Mouse (Mus musculus): ENCODE results near the gene Slc29a3. TPM values are rescaled to one million over a fixed set of nuclear protein-coding genes. Genes with fewer than 3 reads are reported as not detected.

Slc29a3 gene
- polyA plus RNA-seq, 1 experiment from 2014 or later, result 8.0 TPM

DNA sequence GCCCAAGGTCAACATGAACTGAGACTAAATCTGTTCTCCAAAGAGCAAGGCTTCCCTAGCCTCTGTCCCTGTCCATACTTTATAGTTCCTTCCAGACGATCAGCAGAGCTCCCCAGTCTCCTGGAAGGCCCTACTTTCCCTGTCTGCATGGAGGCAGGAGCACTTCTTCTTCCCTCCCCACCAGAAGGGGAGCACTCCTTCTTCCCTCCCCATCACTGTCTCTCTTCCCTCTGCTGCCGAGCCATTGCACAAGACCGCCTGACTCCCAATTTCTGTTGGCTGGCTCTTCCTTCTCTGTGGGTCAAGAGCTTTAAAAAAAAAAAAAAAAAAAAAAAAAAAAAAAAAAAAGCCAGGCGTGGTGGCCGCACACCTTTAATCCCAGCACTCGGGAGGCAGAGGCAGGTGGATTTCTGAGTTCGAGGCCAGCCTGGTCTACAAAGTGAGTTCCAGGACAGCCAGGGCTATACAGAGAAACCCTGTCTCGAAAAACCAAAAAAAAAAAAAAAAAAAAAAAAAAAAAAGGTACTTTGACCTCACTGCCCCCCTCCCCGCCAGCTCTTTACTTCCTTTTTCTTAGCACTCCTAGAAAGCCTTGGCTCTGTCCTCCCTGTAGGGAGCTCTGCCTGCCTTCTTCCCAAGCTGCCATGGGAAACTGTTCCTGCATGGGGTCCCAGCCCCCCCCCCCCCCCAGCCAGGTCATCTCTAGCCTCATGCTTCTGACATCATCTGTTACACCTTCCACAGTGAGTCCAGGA lies 14.5 kb downstream of the Slc29a3 start:
- Histone ChIP-seq H3K36me3 (ENCODE audit: control insufficient read depth, insufficient read depth) (no peaks in the 10 kb centered on the region; the same call in 1 of the 2 replicates), H3K4me1 (ENCODE audit: control insufficient read depth, insufficient read depth, low read length) (peaks cover 6% of the 10 kb centered on the region), H3K9me3 (replicated peaks; ENCODE audit: control insufficient read depth, low read length) (no peaks in the 10 kb centered on the region), H3K4me2 (ENCODE audit: low read depth, low read length) (no peak overlapping the region), H3K9ac (ENCODE audit: low read length) (no peak overlapping the region), H3K4me3 (ENCODE audit: low read length) (no peak overlapping the region), H3K27ac (ENCODE audit: low read length) (no peak overlapping the region), H3K27me3 (ENCODE audit: control insufficient read depth, insufficient read depth, low read length) (no peaks in the 10 kb centered on the region)
- ATAC-seq (replicated peaks; ENCODE audit: extremely low read depth, insufficient read depth, low FRiP score), result no peak
- 73% methylated on average over 7 of the region's 9 CpGs for WGBS

DNA sequence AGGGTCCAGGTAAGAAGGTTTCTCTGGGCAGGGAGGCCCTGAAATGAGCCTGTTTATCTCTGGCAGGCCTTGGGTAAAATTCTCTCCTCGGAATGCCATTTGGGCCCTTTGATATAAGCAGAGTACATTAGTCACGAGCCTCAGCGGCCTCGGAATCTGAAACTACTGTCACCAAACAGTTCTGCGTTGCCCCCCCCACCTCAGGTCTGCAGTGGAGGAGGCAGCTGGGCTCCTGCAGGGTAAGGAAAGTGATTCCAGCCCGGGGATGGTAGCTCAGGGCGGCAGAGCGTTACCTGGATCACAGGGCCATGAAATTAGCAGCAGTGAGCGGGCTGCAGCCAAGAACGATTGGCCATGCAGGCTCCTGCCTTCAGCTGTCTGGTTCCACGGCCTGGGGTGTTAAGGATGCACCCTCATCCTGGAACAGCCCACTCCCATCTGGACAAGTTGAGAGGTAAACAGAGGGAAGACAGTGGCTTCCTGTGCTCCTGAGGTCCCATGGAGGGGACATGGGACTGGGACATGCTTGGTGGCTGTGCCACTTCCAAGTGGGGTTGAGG lies 15.3 kb downstream of the Slc29a3 start:
- 65% methylated on average over 11 of the region's 11 CpGs for WGBS
- no peaks in the 10 kb centered on the region for H3K9me3 ChIP-seq (replicated peaks; ENCODE audit: control insufficient read depth, low read length)
- H3K27me3 ChIP-seq (ENCODE audit: control insufficient read depth, insufficient read depth, low read length), result no peaks in the 10 kb centered on the region
- H3K27ac ChIP-seq (ENCODE audit: low read length), result no peak overlapping the region
- peaks cover 6% of the 10 kb centered on the region for H3K4me1 ChIP-seq (ENCODE audit: control insufficient read depth, insufficient read depth, low read length)
- no peak for ATAC-seq (replicated peaks; ENCODE audit: extremely low read depth, insufficient read depth, low FRiP score)
- H3K9ac ChIP-seq (ENCODE audit: low read length), result no peak overlapping the region
- no peaks in the 10 kb centered on the region; the same call in 1 of the 2 replicates for H3K36me3 ChIP-seq (ENCODE audit: control insufficient read depth, insufficient read depth)
- H3K4me3 ChIP-seq (ENCODE audit: low read length), result no peak overlapping the region
- no peak overlapping the region for H3K4me2 ChIP-seq (ENCODE audit: low read depth, low read length)

GRCm38 (mm10) chr10:60735737-60736136 lies 16.9 kb downstream of the Slc29a3 start:
- no peaks in the 10 kb centered on the region for H3K9me3 ChIP-seq (replicated peaks; ENCODE audit: control insufficient read depth, low read length)
- H3K27ac ChIP-seq (ENCODE audit: low read length), result no peak overlapping the region
- no peak overlapping the region for H3K4me3 ChIP-seq (ENCODE audit: low read length)
- no peaks in the 10 kb centered on the region for H3K36me3 ChIP-seq (ENCODE audit: control insufficient read depth, insufficient read depth)
- H3K27me3 ChIP-seq (ENCODE audit: control insufficient read depth, insufficient read depth, low read length), result no peaks in the 10 kb centered on the region
- H3K9ac ChIP-seq (ENCODE audit: low read length), result no peak overlapping the region
- WGBS, result 75% methylated on average over 1 of the region's 1 CpGs
- no peak for ATAC-seq (replicated peaks; ENCODE audit: extremely low read depth, insufficient read depth, low FRiP score)
- peaks cover 6% of the 10 kb centered on the region for H3K4me1 ChIP-seq (ENCODE audit: control insufficient read depth, insufficient read depth, low read length)
- H3K4me2 ChIP-seq (ENCODE audit: low read depth, low read length), result no peak overlapping the region

DNA sequence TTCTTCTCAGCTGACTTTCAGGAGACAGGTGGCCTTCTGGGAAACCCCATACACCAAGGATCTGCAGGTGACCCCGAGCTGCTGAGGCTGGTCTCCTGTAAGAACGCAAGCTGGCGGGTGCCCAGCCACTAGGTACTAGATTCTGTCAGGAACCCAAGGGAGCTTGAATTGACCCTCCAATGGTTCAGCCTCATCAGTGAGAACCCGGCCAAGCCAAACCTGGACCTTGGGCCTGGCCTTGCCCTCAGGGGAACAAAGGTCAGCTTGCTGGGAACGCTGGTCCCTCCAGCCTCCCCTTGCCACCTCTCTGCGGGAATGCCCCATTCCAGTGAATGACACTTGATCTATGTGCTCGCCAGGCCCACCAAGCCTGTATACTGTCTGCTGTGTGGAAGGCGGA lies 19.1 kb downstream of the Slc29a3 start:
- ATAC-seq (replicated peaks; ENCODE audit: extremely low read depth, insufficient read depth, low FRiP score), result no peak
- Histone ChIP-seq H3K9me3 (replicated peaks; ENCODE audit: control insufficient read depth, low read length) (no peaks in the 10 kb centered on the region), H3K36me3 (ENCODE audit: control insufficient read depth, insufficient read depth) (no peaks in the 10 kb centered on the region), H3K27me3 (ENCODE audit: control insufficient read depth, insufficient read depth, low read length) (no peaks in the 10 kb centered on the region), H3K4me3 (ENCODE audit: low read length) (no peak overlapping the region), H3K27ac (ENCODE audit: low read length) (no peak overlapping the region), H3K9ac (ENCODE audit: low read length) (no peak overlapping the region), H3K4me2 (ENCODE audit: low read depth, low read length) (no peak overlapping the region), H3K4me1 (ENCODE audit: control insufficient read depth, insufficient read depth, low read length) (peaks cover 6% of the 10 kb centered on the region)
- WGBS, result 88% methylated on average over 8 of the region's 8 CpGs

DNA sequence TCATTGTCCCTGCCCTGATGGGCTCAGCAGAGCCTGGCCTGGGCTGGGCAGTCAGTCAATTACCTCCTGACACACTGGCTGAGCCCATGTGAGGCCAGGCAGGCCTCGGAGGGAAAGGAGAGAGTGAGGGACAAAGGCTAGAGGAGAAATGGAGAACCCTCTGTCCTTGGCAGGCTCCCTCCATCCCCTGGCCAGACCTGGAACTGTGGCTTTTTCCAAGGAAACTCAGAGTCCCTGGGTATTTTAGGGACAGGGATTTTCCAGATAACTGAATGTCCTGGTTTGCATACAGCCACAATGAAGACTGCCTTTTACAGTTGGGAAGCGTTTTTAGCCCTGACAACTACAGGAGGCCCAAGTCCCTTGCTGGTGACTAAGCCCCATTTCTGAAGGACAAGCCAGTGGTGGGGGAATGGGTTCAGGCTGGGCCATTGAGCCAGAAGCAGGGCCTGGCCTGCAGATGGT lies 20.2 kb downstream of the Slc29a3 start:
- Histone ChIP-seq H3K9me3 (replicated peaks; ENCODE audit: control insufficient read depth, low read length) (no peaks in the 10 kb centered on the region), H3K4me2 (ENCODE audit: low read depth, low read length) (no peak overlapping the region), H3K4me1 (ENCODE audit: control insufficient read depth, insufficient read depth, low read length) (peaks cover 6% of the 10 kb centered on the region), H3K9ac (ENCODE audit: low read length) (no peak overlapping the region), H3K27me3 (ENCODE audit: control insufficient read depth, insufficient read depth, low read length) (no peaks in the 10 kb centered on the region), H3K36me3 (ENCODE audit: control insufficient read depth, insufficient read depth) (no peaks in the 10 kb centered on the region), H3K27ac (ENCODE audit: low read length) (no peak overlapping the region), H3K4me3 (ENCODE audit: low read length) (no peak overlapping the region)
- ATAC-seq (replicated peaks; ENCODE audit: extremely low read depth, insufficient read depth, low FRiP score), result no peak
- 45% methylated on average over 2 of the region's 2 CpGs for WGBS

DNA sequence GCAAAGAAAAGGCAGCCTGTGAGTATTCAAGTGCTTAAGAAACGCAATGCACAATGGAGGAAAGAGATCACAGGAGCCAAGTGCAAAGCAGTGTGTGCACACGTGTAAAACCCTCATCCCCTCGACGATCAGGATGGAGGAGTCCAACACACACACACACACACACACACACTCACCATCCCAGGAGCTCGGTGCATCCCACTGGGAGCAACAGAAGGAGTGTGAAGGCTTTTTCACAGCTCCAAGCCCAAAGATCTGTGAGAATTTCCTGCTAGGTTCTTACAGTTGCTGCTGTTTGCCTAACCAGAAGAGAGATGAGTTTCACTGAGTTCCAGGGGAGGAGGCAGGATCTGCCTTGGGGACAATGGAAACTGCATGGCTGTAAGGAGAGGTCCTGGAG lies 20.9 kb downstream of the Slc29a3 start:
- H3K27ac ChIP-seq (ENCODE audit: low read length), result no peak overlapping the region
- no peaks in the 10 kb centered on the region for H3K36me3 ChIP-seq (ENCODE audit: control insufficient read depth, insufficient read depth)
- H3K9me3 ChIP-seq (replicated peaks; ENCODE audit: control insufficient read depth, low read length), result no peaks in the 10 kb centered on the region
- no peaks in the 10 kb centered on the region for H3K27me3 ChIP-seq (ENCODE audit: control insufficient read depth, insufficient read depth, low read length)
- H3K9ac ChIP-seq (ENCODE audit: low read length), result no peak overlapping the region
- H3K4me1 ChIP-seq (ENCODE audit: control insufficient read depth, insufficient read depth, low read length), result peaks cover under 1% of the 10 kb centered on the region; the same call in 1 of the 2 replicates
- no peak overlapping the region for H3K4me2 ChIP-seq (ENCODE audit: low read depth, low read length)
- WGBS, result 40% methylated on average over 5 of the region's 5 CpGs
- no peak overlapping the region for H3K4me3 ChIP-seq (ENCODE audit: low read length)
- ATAC-seq (replicated peaks; ENCODE audit: extremely low read depth, insufficient read depth, low FRiP score), result no peak

GRCm38 (mm10) chr10:60727301-60727700 lies 25.3 kb downstream of the Slc29a3 start:
- ATAC-seq (replicated peaks; ENCODE audit: extremely low read depth, insufficient read depth, low FRiP score), result no peak
- Histone ChIP-seq H3K36me3 (ENCODE audit: control insufficient read depth, insufficient read depth) (no peaks in the 10 kb centered on the region), H3K27me3 (ENCODE audit: control insufficient read depth, insufficient read depth, low read length) (no peaks in the 10 kb centered on the region), H3K4me3 (ENCODE audit: low read length) (no peak overlapping the region), H3K27ac (ENCODE audit: low read length) (no peak overlapping the region), H3K9ac (ENCODE audit: low read length) (no peak overlapping the region), H3K4me1 (ENCODE audit: control insufficient read depth, insufficient read depth, low read length) (no peaks in the 10 kb centered on the region), H3K9me3 (replicated peaks; ENCODE audit: control insufficient read depth, low read length) (no peaks in the 10 kb centered on the region), H3K4me2 (ENCODE audit: low read depth, low read length) (no peak overlapping the region)
- WGBS, result 42% methylated on average over 5 of the region's 5 CpGs

DNA sequence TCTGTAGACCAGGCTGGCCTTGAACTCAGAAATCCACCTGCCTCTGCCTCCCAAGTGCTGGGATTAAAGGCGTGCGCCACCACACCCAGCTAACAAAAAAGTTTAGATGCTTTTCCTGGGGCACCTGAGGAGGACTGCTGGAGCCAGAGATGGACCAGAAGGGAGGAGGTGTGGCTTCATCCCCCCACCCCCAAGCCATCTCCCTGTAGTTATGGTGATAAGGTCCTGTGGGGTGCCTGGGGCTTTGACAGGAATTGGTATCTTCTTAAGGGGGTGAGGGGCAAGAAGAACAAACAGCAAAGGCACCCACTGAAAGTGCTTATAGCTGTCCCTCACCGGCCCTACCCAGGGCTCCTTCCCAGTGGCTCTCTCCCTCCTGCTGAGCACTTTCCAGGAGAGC lies 25.7 kb downstream of the Slc29a3 start:
- H3K4me1 ChIP-seq (ENCODE audit: control insufficient read depth, insufficient read depth, low read length), result no peaks in the 10 kb centered on the region
- no peak overlapping the region for H3K4me3 ChIP-seq (ENCODE audit: low read length)
- no peak for ATAC-seq (replicated peaks; ENCODE audit: extremely low read depth, insufficient read depth, low FRiP score)
- no peak overlapping the region for H3K27ac ChIP-seq (ENCODE audit: low read length)
- no peak overlapping the region for H3K9ac ChIP-seq (ENCODE audit: low read length)
- H3K9me3 ChIP-seq (replicated peaks; ENCODE audit: control insufficient read depth, low read length), result no peaks in the 10 kb centered on the region
- no peaks in the 10 kb centered on the region for H3K36me3 ChIP-seq (ENCODE audit: control insufficient read depth, insufficient read depth)
- 62% methylated on average over 3 of the region's 3 CpGs for WGBS
- no peak overlapping the region for H3K4me2 ChIP-seq (ENCODE audit: low read depth, low read length)
- H3K27me3 ChIP-seq (ENCODE audit: control insufficient read depth, insufficient read depth, low read length), result no peaks in the 10 kb centered on the region

DNA sequence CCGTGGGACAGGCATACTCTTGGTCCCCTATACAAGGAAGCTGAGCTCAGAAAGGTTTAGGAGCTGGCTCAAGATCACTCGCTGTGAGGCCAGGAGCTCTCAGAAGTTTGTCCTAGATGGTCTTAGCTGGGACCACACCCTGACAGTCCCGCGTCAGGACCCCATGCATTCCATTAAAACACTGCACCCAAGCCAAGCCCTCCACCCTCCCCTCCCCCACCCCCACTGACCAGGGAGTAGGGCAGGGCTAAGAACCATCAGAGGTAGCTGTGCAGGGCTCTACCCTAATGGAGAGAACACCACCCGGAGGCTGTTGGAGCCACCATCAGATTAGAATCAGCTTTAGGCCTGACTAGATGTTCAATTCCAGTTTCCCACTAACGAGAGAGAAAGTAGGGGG lies 28.1 kb downstream of the Slc29a3 start:
- no peaks in the 10 kb centered on the region for H3K36me3 ChIP-seq (ENCODE audit: control insufficient read depth, insufficient read depth)
- H3K27ac ChIP-seq (ENCODE audit: low read length), result no peak overlapping the region
- no peak overlapping the region for H3K9ac ChIP-seq (ENCODE audit: low read length)
- H3K9me3 ChIP-seq (replicated peaks; ENCODE audit: control insufficient read depth, low read length), result no peaks in the 10 kb centered on the region
- no peak overlapping the region for H3K4me3 ChIP-seq (ENCODE audit: low read length)
- ATAC-seq (replicated peaks; ENCODE audit: extremely low read depth, insufficient read depth, low FRiP score), result no peak
- no peaks in the 10 kb centered on the region for H3K27me3 ChIP-seq (ENCODE audit: control insufficient read depth, insufficient read depth, low read length)
- H3K4me1 ChIP-seq (ENCODE audit: control insufficient read depth, insufficient read depth, low read length), result no peaks in the 10 kb centered on the region
- H3K4me2 ChIP-seq (ENCODE audit: low read depth, low read length), result no peak overlapping the region
- 67% methylated on average over 6 of the region's 6 CpGs for WGBS

Data from heart, embryonic 16.5 days (tissue).